24 mouse cellular contexts compared by ENCODE assay signal in genomic region chr6:137843337-137843736, GRCm38 (mm10).
A peak's percentile ranks its signal among the peaks of the same experiment; 100 is the strongest.
DNase-seq lines count a peak whose midpoint lies in the region; ATAC-seq and TF ChIP-seq lines count a peak whose summit lies in the region.
"Had no signal": no experiment of that assay in that cellular context is flagged by ENCODE, and none has a peak within 500 bp of the region (broad histone marks: within the 10 kb centered on the region; RNA-seq: fewer than 3 reads in every experiment).

No protein-coding gene starts in this region.

- TF ChIP-seq CTCF in C2C12 (IDR thresholded peaks at IDR 0.05; ENCODE audit: control insufficient read depth, insufficient read depth, insufficient read length): no peak

- ATAC-seq in cerebellum, adult (ENCODE audit: insufficient number of reproducible peaks, low FRiP score, low TSS enrichment): no peak
- ATAC-seq: CD4-positive, CD25-positive, alpha-beta regulatory T cell, adult 4 months; hindbrain, postnatal 0 days; intestine, postnatal 0 days; lung, postnatal 0 days had no signal

- peak; percentile 32 to 36 for DNase-seq in left cerebral cortex, adult 18-20 months (ENCODE audit: low spot score in 2 of 2)
- DNase-seq in left cerebral cortex, adult 11 months (ENCODE audit: low spot score): no peak
- DNase-seq in 3134 (ENCODE audit: extremely low read depth, insufficient read length, low spot score): peak; percentile 24
- DNase-seq in adrenal gland, postnatal 25 days: peak; percentile 17
- DNase-seq in cerebellum, postnatal 25 days: no peak
- no peak for DNase-seq in thymus, postnatal 0 days (ENCODE audit: low spot score)
- DNase-seq: cerebellum, adult 18-20 months; gastrocnemius, postnatal 14 days; left cerebral cortex, postnatal 4 days; liver; thymus, postnatal 25 days had no signal

- no peaks in the 10 kb centered on the region for H3K36me3 ChIP-seq in C2C12 (ENCODE audit: control insufficient read depth, insufficient read depth)
- H3K36me3 ChIP-seq: embryonic facial prominence, embryonic 10.5 days; forebrain, embryonic 12.5 days; hindbrain, embryonic 10.5 days; midbrain, embryonic 12.5 days; neural tube, embryonic 12.5 days had no signal

- no peaks in the 10 kb centered on the region for H3K79me3 ChIP-seq in C2C12 (ENCODE audit: low read depth)

- no peak overlapping the region for H3K4me3 ChIP-seq in C2C12 (ENCODE audit: insufficient read depth, poor library complexity, severe bottlenecking)
- H3K4me3 ChIP-seq: embryonic facial prominence, embryonic 10.5 days; forebrain, embryonic 12.5 days; heart, embryonic 10.5 days; hindbrain, embryonic 10.5 days; left cerebral cortex, adult 2 months; midbrain, embryonic 12.5 days; neural tube, embryonic 12.5 days had no signal

- no peaks in the 10 kb centered on the region for H3K79me2 ChIP-seq in C2C12 (ENCODE audit: control insufficient read depth, insufficient read depth)

- no peaks in the 10 kb centered on the region for H3K27me3 ChIP-seq in C2C12 (ENCODE audit: control insufficient read depth, insufficient read depth, insufficient read length)
- H3K27me3 ChIP-seq: forebrain, embryonic 12.5 days; midbrain, embryonic 12.5 days; neural tube, embryonic 12.5 days had no signal

- no peak overlapping the region for H3ac ChIP-seq in C2C12 (ENCODE audit: control insufficient read depth, insufficient read length, low read depth)

TF ChIP-seq in C2C12, 6 proteins besides CTCF, POLR2A, EP300 and RAD21:
- no peak for TF ChIP-seq USF1 (IDR thresholded peaks at IDR 0.05; ENCODE audit: low read depth)
- TF ChIP-seq MYOD1 (IDR thresholded peaks at IDR 0.05; ENCODE audit: control insufficient read depth, insufficient read length, low read depth): no peak
- peak; percentile 42 for TF ChIP-seq FOSL1 (IDR thresholded peaks at IDR 0.05; ENCODE audit: insufficient read depth, low read length, poor library complexity, severe bottlenecking)

Comparison
In these comparisons a context has a peak if more than half of its experiments do, and no peak if none do; other contexts are left out.
1. DNase-seq: peak in left cerebral cortex, adult 18-20 months (2 of 2), 3134 (single experiment) and adrenal gland, postnatal 25 days (single experiment); none in left cerebral cortex, adult 11 months (single experiment), cerebellum, postnatal 25 days (0 of 2) and thymus, postnatal 0 days (single experiment).